Mouse (Mus musculus) cortical plate, adult 2 months (tissue): ENCODE results near the gene Samd8.

Source experiments
- CTCF ChIP-seq: fragments of 200-500 bp; IDR thresholded peaks from 2 replicates; pipeline ENCODE4 v1.5.1; 2011; ENCODE audit warnings: mild to moderate bottlenecking, control low read depth, low read length; ENCODE audit not compliant: insufficient read depth; ENCODE audit errors: extremely low read depth
- POLR2A ChIP-seq: fragments of 200-500 bp; IDR thresholded peaks from 2 replicates; pipeline ENCODE4 v1.6.1; 2011; ENCODE audit warnings: mild to moderate bottlenecking, low read length, control low read depth; ENCODE audit not compliant: insufficient read depth; ENCODE audit errors: extremely low read depth

GRCm38 (mm10) chr14:21706759-21707571 lies 43.4 kb upstream of the Samd8 start:
- TF ChIP-seq CTCF, result no peak
- no peak for TF ChIP-seq POLR2A
